Mouse (Mus musculus) embryo, embryonic 9.5 days (tissue): ENCODE results near the gene Cox11.

ENCODE experiments used
- DNase-seq: peaks from one replicate; pipeline ENCODE4 v3.0.0-alpha.2; 2017; ENCODE audit errors: extremely low spot score

The Cox11 gene

GRCm38 (mm10) chr11:90637440-90638311 lies at the start of gene Cox11, which contains the start of gene Stxbp4:
Gene Cox11 (plus strand): TSS chr11:90638173.
Gene Stxbp4 (minus strand): TSS chr11:90638084.
- peak; percentile 95 for DNase-seq

- no peak for DNase-seq
Observed at GRCm38 (mm10) chr11:90590996-90591395, 47.0 kb upstream of the Cox11 start.

GRCm38 (mm10) chr11:90595826-90596225 lies 42.1 kb upstream of the Cox11 start:
- no peak for DNase-seq

GRCm38 (mm10) chr11:90603066-90603465 lies 34.9 kb upstream of the Cox11 start:
- no peak for DNase-seq

GRCm38 (mm10) chr11:90612118-90612517 lies 25.9 kb upstream of the Cox11 start:
- no peak for DNase-seq

- no peak for DNase-seq
Observed at GRCm38 (mm10) chr11:90614743-90615142, 23.2 kb upstream of the Cox11 start.

- DNase-seq: no peak
Observed at GRCm38 (mm10) chr11:90616431-90616830, 21.5 kb upstream of the Cox11 start.

GRCm38 (mm10) chr11:90622044-90622443 lies 15.9 kb upstream of the Cox11 start:
- no peak for DNase-seq

GRCm38 (mm10) chr11:90622500-90622899 lies 15.5 kb upstream of the Cox11 start:
- DNase-seq: no peak

GRCm38 (mm10) chr11:90623477-90623876 lies 14.5 kb upstream of the Cox11 start:
- DNase-seq: peak; percentile 21

GRCm38 (mm10) chr11:90625174-90625573 lies 12.8 kb upstream of the Cox11 start:
- DNase-seq: no peak

- DNase-seq: no peak
Observed at GRCm38 (mm10) chr11:90627751-90628150, 10.2 kb upstream of the Cox11 start.

- no peak for DNase-seq
Observed at GRCm38 (mm10) chr11:90632480-90632879, 5.5 kb upstream of the Cox11 start.

- no peak for DNase-seq
Observed at GRCm38 (mm10) chr11:90634661-90635060, 3.3 kb upstream of the Cox11 start.

GRCm38 (mm10) chr11:90638312-90638830 lies 398 bp downstream of the Cox11 start:
- no peak for DNase-seq

- no peak for DNase-seq
Observed at GRCm38 (mm10) chr11:90649777-90650176, 11.8 kb downstream of the Cox11 start.

- DNase-seq: no peak
Observed at GRCm38 (mm10) chr11:90650231-90650885, 12.4 kb downstream of the Cox11 start.

- DNase-seq: no peak
Observed at GRCm38 (mm10) chr11:90652603-90653002, 14.6 kb downstream of the Cox11 start.

- DNase-seq: no peak
Observed at GRCm38 (mm10) chr11:90657527-90657926, 19.6 kb downstream of the Cox11 start.

- DNase-seq: no peak
Observed at GRCm38 (mm10) chr11:90660662-90661061, 22.7 kb downstream of the Cox11 start.

- no peak for DNase-seq
Observed at GRCm38 (mm10) chr11:90663052-90663451, 25.1 kb downstream of the Cox11 start.

GRCm38 (mm10) chr11:90663618-90664297 lies 25.8 kb downstream of the Cox11 start:
- peak; percentile 31 for DNase-seq
